Mouse (Mus musculus) adrenal gland, postnatal 10 days (tissue): Measurements from ENCODE around the gene Pgls. TPM values are rescaled to one million over a fixed set of nuclear protein-coding genes. Genes with fewer than 3 reads are reported as not detected.

Source experiments
- DNase-seq: peaks from one replicate; pipeline ENCODE4 v3.0.0; 2021; ENCODE audit warnings: mixed read lengths
- microRNA-seq: library from miRNA; unstranded; fragments of <30 nt; microRNA quantifications from one replicate; pipeline ENCODE4 v1.2.0, GENCODE M21; 2021
- total RNA-seq, 2 experiments: library from RNA; stranded (reverse); gene quantifications; 2 replicates each; pipeline ENCODE4 v1.2.3; 2021

The Pgls gene
- total RNA-seq, 2 experiments from 2014 or later = 233 to 245 TPM

- no peak for DNase-seq
Observed at GRCm38 (mm10) chr8:71638321-71638720, 46.3 kb downstream of the Pgls start.

- DNase-seq = no peak
Observed at GRCm38 (mm10) chr8:71639318-71639717, 47.3 kb downstream of the Pgls start.

GRCm38 (mm10) chr8:71645510-71645909 is 53.5 kb downstream of the Pgls start:
- no peak for DNase-seq

Small RNA genes within 50 kb of the gene (microRNA-seq; reads per million reads assigned to microRNA genes)
- gene Mir6769b = 1.8 reads per million

Other genes with a start within 250 kb of the Pgls start
- 100 to 1,000 TPM; 170 to 185 TPM for gene Use1, start 225.3 kb upstream of the Pgls start, total RNA-seq
- 10 to 100 TPM; 15.7 to 19.9 TPM for gene Ocel1, start 220.9 kb upstream of the Pgls start, total RNA-seq
- gene Nr2f6, start 210.2 kb upstream of the Pgls start, total RNA-seq = 10 to 100 TPM; 70.5 to 80.8 TPM
- gene Ushbp1, start 196.4 kb upstream of the Pgls start, total RNA-seq = 10 to 100 TPM; 28.6 to 43.1 TPM
- 10 to 100 TPM; 85.4 to 97.4 TPM for gene Babam1, start 195.3 kb upstream of the Pgls start, total RNA-seq
- gene Ankle1, start 186.2 kb upstream of the Pgls start, total RNA-seq = 10 to 100 TPM in 1 of 2 experiments, 1 to 10 TPM in 1; 4.9 to 10.1 TPM
- gene Abhd8, start 128.5 kb upstream of the Pgls start, total RNA-seq = 10 to 100 TPM; 38.8 to 47.5 TPM
- gene Mrpl34, start 127.2 kb upstream of the Pgls start, total RNA-seq = 100 to 1,000 TPM; 141 to 156 TPM
- 10 to 100 TPM; 46.1 to 48.5 TPM for gene Dda1, start 123.0 kb upstream of the Pgls start, total RNA-seq
- 10 to 100 TPM; 14.1 to 21.4 TPM for gene Ano8, start 106.2 kb upstream of the Pgls start, total RNA-seq
- gene Gtpbp3, start 104.1 kb upstream of the Pgls start, total RNA-seq = 10 to 100 TPM; 18.5 to 29.5 TPM
- 100 to 1,000 TPM in 1 of 2 experiments, 10 to 100 TPM in 1; 95.1 to 101 TPM for gene Plvap, start 80.4 kb upstream of the Pgls start, total RNA-seq
- under 1 TPM; 0.15 to 0.42 TPM for gene Ccdc194, start 66.5 kb upstream of the Pgls start, total RNA-seq
- gene Bst2, start 54.7 kb upstream of the Pgls start, total RNA-seq = 10 to 100 TPM; 34.5 to 37.3 TPM
- gene Mvb12a, start 49.3 kb upstream of the Pgls start, total RNA-seq = 10 to 100 TPM; 61.9 to 63.5 TPM
- 1 to 10 TPM; 1.7 to 3.5 TPM for gene Tmem221, start 33.3 kb upstream of the Pgls start, total RNA-seq
- gene Nxnl1, start 25.6 kb upstream of the Pgls start, total RNA-seq = under 1 TPM; 0.82 to 0.84 TPM
- gene Slc27a1, start 23.3 kb upstream of the Pgls start, total RNA-seq = 100 to 1,000 TPM in 1 of 2 experiments, 10 to 100 TPM in 1; 97.4 to 118 TPM
- 1 to 10 TPM; 3.9 to 4.2 TPM for gene Fam129c, start 5.5 kb downstream of the Pgls start, total RNA-seq
- gene Colgalt1, start 18.8 kb downstream of the Pgls start, total RNA-seq = 10 to 100 TPM; 56.3 to 58.9 TPM
- 1 to 10 TPM; 3.8 to 7.1 TPM for gene Unc13a, start 79.6 kb downstream of the Pgls start, total RNA-seq
- gene Jak3, start 84.1 kb downstream of the Pgls start, total RNA-seq = 10 to 100 TPM; 18.5 to 25.9 TPM
- 10 to 100 TPM in 1 of 2 experiments, 1 to 10 TPM in 1; 7.3 to 10.8 TPM for gene Insl3, start 97.0 kb downstream of the Pgls start, total RNA-seq
- 1 to 10 TPM; 6.4 to 6.7 TPM for gene B3gnt3, start 109.6 kb downstream of the Pgls start, total RNA-seq
- 1 to 10 TPM; 4.8 to 8.4 TPM for gene Fcho1, start 133.5 kb downstream of the Pgls start, total RNA-seq